Mouse (Mus musculus) E14TG2a.4 (cell line): ENCODE measurements around the gene Pcnt.

Source experiments
- CTCF ChIP-seq: conservative IDR thresholded peaks from 2 replicates; pipeline ENCODE4 v1.5.1; 2014; ENCODE audit warnings: low read length
- NANOG ChIP-seq: IDR thresholded peaks from 2 replicates; pipeline ENCODE4 v1.6.1; 2014; ENCODE audit warnings: borderline replicate concordance, low read length, mixed read lengths

DNA sequence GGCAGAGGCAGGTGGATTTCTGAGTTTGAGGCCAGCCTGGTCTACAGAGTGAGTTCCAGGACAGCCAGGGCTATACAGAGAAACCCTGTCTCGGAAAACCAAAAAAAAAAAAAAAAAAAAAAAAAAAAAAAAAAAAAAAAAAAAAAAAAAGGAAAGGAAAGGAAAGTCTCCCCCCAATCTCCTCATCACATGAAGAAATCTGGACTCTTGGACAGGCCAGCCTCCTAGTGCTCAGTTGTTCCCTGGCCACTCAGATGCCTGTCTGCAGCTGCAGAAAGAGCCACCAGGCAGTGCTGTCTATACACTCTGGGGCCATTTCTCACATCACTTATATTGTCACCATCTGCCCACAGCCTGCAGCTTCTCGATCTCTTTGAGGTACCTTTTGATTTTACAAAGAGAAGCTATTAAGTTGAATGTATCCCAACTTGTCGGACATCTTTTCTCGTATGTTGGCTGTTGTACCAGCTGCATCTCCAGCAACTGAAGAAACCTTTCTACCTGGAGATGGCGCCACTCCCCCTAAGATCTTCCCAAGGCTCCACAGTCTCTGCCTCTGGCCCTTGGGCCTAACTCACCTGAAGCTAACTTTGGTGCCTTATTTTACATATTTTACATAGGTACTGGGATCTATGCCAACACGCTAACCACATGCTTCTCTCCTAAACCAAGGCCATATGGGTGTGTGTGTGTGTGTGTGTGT is 116.1 kb downstream of the Pcnt start:
- TF ChIP-seq CTCF (peak; percentile 30), NANOG (no peak)
